Mouse (Mus musculus): ENCODE measurements at regions not wholly inside any gene's neighbourhood (a gene's known extent, or its start where the extent isn't known, plus 50 kb on each side); places are given as distances from the start of the nearest gene placed in this dataset.

DNA sequence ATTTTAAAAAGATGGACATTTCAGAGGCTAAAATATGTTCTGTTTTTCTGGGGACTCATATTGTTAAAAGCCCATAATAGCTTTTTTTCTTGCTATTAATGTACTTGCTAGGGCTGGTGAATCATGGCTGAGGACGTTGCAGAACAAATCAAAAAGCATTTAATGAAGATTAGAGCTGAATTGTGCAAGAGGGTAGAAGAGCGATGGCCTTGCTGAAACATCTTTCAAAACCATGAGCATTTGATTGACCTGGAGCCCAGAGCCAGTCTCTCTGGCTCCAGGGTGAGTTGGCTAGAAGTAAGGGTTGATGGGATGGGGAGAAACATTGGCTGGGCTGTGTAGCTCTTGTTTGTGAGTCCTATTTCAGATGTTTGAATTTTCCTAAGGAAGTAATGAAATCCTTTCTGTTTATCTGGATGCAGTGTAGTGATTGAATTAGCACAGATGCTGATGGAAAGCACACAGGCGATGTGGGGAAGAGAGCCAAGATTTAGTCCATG is 313.8 kb upstream of the Sstr1 start:
- TF ChIP-seq CTCF (IDR thresholded peaks at IDR 0.05; ENCODE audit: low read depth, low read length) (no peak), POLR2A (IDR thresholded peaks at IDR 0.05; ENCODE audit: extremely low read depth, insufficient read depth, low read length) (no peak)

Measured in liver, adult 2 months (tissue).